Mouse (Mus musculus): Measurements from ENCODE around the gene Ap1m2. TPM values are rescaled to one million over a fixed set of nuclear protein-coding genes. Genes with fewer than 3 reads are reported as not detected.
A peak's percentile ranks its signal among the peaks of the same experiment; 100 is the strongest.
"Not testable (repeated sequence)": the region's sequence is repeated elsewhere in the genome, so short reads cannot be mapped to it uniquely, and the experiment has no call there.

The Ap1m2 gene
- total RNA-seq, 2 experiments from 2014 or later = 0.58 TPM; not detected in 1

DNA sequence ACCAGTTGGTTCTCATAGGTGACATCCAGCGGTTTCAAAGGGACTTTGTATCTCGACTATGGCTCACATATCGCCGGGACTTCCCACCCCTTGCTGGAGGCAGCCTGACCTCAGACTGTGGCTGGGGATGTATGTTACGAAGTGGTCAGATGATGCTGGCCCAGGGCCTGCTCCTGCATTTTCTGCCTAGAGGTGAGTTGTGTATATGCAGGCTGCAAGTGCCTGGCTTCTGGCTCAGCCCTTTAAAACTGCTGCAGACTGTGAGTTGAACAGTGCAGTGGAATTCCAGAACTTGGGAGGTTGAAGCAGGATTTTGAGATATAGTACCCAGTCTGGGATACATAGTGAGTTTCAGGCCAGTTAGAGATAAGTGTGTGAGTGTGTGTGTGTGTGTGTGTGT is 45.2 kb downstream of the Ap1m2 start:
- no peak for ATAC-seq (replicated peaks; ENCODE audit: low FRiP score, poor library complexity, severe bottlenecking)

DNA sequence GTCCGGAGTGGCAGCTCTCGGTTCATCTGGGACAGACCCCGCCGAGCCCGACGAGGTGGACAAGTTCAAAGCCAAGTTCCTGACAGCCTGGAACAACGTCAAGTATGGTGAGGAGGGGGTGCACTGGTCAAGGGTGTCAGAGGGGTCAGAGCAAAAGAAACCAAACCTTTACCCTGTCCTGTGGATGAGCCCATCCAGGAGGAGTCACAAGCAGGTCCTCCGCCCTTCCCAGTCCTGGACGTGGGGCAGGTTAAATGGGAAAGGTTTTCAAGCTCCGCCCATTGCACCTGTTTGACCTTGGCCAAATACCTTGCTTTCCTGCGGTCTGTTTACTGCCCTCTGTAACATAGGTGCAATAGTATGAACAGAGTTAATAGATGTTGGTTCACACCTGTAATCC is 46.5 kb downstream of the Ap1m2 start:
- peak; percentile 34 for ATAC-seq (replicated peaks; ENCODE audit: low FRiP score, poor library complexity, severe bottlenecking)

DNA sequence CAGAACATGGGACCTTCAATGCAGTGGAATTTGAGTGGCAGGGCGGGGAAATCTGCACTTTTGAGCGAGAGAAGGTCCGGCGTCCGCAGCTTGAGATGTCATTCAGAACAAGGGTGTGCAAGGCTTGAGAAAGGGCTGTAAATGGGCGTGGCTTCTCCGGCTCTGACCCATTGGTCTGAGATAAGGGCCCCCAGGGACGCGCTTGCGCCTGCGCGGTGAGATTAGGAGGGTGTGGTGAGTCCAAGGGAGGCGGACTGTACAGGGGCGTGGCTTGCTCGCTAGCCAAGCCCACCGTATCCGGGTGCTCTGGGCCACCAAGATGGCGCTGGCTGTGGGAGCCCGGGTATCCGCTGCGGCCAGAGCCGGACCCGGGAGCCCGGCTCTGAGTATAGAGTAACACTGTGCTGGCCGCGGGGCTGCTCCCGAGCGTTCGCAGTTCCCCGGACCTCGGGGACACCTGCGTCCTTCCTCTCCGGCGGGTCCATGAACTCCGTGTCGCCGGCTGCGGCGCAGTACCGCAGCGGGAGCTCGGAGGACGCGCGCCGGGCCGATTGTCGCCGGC is 47.1 kb downstream of the Ap1m2 start, which contains the start of gene Atg4d:
Atg4d (plus strand) TSS at position 294 of the 562 bp plus-strand sequence.
- peak; percentile 86 for ATAC-seq (replicated peaks; ENCODE audit: low FRiP score, poor library complexity, severe bottlenecking)

DNA sequence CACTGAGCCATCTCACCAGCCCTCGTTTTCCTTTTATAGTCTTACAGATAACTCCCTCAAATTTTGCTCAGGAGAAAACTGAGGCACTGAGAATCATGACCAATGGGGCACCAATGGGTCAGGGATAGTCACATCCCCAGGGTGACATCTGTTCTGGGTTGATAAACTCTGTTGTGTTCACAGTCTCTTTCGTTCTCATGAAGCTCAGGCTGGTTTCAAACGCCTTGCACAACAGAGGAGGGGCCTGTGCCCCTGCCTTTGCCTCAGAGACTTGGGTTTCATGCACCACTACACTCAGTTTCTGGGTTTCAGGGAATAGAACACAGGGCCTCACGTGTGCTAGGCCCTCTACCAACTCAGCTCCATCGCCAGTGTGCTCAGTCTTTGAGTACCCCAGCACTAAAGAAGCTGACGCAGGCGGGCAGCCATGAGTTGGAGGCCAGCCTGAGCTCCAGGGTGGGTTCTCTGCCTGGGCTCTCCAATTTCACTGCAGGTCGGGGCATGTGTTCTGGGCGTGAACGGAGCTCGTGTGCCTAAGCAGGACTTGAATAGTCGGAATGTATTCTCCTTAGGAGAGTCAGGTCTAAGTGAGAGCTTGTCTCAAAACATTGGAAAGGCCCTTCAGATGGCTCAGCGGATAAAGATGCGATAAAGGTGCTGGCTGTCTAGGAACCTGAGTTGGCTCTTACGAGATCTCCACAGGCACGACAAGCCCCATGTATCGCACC is 47.7 kb downstream of the Ap1m2 start:
- peak; percentile 66 for ATAC-seq (replicated peaks; ENCODE audit: low FRiP score, poor library complexity, severe bottlenecking)

DNA sequence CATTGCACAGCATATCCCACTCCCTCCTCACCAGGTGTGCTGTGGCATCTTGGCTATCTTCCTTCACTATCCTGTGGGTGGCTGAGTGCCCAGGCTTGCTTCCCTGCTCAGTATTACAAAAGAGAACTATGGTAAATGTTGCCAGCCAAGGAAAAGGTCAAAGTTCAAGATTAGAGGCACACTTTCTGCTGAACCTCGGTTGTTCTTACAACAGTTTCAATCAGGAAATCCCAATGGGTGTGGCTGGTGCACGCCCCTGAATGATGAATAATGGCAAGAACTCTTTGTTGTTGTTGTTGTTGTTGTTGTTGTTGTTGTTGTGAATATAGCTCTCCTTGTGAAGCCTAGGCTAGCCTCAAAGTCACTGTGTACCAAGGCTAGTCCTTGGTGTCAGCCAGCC is 50.3 kb downstream of the Ap1m2 start:
- ATAC-seq (replicated peaks; ENCODE audit: low FRiP score, poor library complexity, severe bottlenecking) = no peak

DNA sequence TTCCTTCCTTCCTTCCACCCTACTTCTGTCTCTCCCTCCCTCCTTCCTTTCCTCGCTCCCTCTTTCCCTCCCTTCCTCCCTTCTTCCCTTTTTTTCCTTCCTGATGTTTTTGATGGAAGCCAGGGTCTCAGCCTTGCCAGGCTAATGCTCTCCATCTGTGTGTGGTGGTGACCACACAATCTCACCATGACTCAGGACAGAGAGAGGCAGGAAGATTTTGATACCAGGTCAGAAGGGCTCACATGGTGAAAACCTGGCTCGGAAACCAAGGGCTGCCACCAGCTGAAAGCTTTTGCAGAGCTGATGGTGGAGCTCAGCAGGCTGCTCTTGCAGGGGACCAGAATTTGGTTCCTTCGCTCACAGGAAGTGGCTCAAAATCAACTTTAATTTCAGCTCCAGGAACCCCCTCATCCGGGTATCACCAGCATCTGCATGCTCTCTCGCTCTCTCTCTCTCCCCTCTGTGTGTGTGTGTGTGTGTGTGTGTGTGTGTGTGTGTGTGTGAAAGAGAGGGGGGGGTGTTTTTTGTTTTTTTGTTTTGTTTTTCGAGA is 51.6 kb downstream of the Ap1m2 start:
- ATAC-seq (replicated peaks; ENCODE audit: low FRiP score, poor library complexity, severe bottlenecking) = no peak

DNA sequence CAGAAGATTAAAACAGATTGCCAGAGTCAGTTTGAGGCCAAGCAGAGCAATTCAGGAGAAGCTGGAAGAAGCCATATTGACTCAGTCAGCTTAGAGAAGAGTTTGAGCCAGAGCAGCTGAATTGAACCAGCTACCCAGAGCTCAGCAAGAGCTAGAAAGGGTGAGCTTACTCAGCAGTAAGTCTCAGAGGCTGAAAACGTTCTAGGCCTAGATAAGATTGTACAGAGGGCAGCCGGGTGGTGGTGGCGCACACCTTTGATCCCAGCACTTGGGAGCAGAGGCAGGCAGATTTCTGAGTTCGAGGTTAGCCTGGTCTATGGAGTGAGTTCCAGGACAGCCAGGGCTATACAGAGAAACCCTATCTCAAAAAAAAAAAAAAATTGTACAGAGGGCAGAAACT is 55.8 kb downstream of the Ap1m2 start:
- not testable (repeated sequence) for ATAC-seq (replicated peaks; ENCODE audit: low FRiP score, poor library complexity, severe bottlenecking)

DNA sequence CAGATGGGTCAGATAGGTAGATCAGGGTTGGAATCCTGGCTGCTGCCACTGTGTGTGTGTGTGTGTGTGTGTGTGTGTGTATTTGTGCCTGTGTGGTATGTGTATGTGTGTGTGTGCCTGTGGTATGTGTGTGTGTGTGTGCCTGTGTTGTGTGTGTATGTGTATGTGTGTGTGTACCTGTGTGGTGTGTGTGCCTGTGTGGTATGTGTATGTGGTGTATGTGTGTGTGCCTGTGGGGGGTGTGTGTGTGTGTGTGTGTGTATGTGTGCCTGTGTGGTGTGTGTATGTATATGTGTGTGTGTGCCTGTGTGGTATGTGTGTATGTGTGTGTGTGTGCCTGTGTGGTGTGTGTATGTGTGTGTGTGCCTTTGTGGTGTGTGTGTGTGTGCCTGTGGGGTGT is 57.4 kb downstream of the Ap1m2 start:
- ATAC-seq (replicated peaks; ENCODE audit: low FRiP score, poor library complexity, severe bottlenecking) = no peak

DNA sequence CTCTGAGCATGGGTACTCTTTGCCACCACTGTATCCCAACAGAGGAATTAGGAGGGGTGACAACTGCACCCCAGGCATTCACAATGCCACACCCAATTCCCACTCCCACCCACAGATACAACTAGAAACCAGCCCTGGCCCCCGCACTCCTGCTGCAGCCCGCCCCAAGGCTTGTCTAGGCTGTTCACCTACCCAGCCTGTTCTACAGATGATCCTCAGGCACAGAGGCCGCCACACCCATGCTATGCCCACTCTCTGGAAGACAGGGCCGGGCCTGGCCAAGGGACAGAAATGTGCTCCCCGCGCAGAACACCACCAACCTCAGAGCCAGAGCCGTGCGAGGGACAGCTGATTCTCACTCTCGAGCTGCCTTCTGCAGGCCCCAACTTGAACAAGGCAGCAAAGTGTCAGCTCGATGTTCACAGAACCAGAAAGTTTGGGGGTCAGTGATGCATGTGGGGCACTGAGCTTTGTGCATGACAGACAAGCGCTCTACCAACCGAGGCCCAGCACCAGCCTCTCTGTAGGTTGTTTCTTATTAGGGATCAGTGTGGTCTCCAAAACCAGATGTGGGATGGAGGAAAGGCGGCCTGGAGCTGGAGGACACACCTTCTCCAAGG is 60.9 kb downstream of the Ap1m2 start:
- no peak for ATAC-seq (replicated peaks; ENCODE audit: low FRiP score, poor library complexity, severe bottlenecking)

DNA sequence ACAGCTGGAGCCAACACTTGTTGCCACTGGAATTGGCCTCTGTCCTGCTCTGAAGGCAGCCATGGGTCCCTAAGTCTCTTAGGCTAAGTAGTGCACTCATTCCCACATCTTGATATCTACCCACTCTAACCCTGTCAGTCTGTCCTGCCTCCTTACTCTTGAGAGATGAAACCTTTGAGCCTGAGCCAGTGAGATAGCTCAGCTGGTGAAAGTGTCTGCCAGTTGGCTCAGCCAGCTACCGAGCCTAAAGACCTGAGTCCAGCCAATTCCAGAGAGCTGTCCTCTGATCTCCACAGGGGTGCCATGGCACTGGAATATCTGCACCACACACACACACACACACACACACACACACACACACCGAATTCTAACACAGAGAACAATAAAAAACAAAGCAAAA is 61.6 kb downstream of the Ap1m2 start:
- ATAC-seq (replicated peaks; ENCODE audit: low FRiP score, poor library complexity, severe bottlenecking) = no peak

DNA sequence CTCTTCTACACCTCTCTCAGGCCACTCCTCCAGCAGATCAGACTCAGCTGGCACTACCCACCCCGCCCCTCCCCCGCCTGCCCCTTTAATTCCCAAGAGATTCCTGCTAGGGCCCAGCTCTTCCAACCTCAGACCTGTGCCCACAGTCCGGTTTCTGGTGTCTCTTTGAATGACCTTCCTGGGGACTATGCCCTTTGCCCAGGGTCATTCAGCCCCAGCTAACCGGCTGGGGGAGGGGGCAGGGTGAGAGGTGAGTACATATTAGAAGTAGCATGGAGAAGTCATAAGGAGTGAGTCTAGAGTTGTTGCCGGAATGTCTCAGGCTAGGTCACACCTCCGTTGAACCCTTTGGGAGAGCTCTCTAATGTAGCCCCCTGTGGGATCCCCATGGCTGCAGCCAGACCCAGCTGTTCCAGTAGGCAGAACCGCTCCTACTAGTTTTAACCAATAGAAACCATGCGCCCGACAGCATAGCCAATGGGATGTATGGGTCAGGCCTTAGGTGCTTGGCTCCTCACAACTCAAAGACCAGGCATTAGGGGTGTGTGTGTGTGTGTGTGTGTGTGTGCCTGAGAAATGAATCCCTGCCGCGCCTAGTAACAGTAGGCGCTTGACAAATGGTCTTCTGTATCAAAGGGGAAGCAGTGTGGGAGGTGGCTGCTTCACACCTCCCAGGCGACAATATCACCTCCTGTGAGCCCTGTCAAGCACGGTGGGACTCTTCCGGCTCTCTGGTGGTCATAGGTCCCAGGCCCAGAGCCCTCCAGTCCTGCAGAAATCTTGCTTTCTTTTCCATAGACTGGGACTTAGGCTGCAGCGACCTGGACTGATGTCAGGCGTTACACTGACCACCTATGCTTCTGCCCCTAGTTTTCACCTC is 62.3 kb downstream of the Ap1m2 start:
- no peak for ATAC-seq (replicated peaks; ENCODE audit: low FRiP score, poor library complexity, severe bottlenecking)

DNA sequence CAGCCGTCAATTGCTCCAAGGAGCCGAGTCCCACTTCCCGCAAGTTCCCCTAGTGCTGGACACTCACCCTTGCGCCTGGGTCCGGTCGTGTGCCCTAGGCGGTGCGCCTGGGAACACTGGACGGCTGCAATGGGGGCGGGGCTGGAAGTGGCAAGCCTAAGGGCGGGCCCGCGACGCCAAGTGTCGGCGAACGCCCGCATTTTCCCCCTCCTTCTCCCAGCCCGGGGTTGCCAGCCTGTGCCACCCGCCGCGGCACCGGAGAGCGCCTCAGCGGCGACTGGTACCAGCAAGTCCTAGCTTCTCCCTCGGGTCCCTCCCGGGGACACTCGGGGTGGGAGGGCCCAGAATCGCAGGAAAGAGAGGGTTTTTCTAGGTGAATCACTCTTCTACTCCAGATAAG is 63.8 kb downstream of the Ap1m2 start, which contains the start of gene S1pr5:
S1pr5 (minus strand) TSS at position 118 of the 400 bp plus-strand sequence.
- ATAC-seq (replicated peaks; ENCODE audit: low FRiP score, poor library complexity, severe bottlenecking) = no peak

DNA sequence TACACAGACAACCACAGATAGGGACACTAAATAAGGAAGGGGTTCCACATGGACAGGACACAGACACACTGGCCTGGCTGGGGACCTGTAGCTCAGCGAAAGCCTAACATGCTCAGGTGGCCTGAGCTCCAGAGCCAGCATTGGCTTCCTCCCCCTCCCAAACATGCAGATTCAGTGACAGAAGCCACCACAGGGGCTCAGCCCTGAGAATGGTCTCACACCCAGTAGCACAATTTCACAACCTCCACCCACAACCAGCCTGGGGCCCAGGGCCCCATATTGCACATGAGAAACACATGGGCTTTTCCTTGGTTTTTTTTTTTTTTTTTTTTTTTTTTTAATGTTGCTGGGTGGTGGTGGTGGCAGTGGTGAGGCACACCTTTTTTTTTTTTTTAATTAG is 65.8 kb downstream of the Ap1m2 start:
- no peak for ATAC-seq (replicated peaks; ENCODE audit: low FRiP score, poor library complexity, severe bottlenecking)

DNA sequence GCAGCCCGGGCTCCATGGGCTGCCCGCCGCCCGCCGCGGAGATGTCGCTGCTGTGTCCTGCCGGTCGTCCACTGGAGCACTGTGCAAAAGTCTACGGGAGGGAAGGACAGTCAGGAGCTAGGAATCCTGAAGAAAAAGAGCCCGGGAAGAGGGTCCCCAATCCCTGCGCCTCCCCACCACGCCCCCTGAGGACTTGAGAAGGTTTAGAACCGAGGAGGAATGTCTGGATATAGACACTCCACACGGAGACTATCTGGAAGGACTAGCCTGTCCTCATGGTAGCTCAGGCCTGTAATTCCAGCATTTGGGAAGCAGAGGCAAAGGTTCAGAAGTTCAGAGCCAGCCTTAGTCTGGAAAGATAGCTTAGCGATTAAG is 67.0 kb downstream of the Ap1m2 start:
- ATAC-seq (replicated peaks; ENCODE audit: low FRiP score, poor library complexity, severe bottlenecking) = no peak

DNA sequence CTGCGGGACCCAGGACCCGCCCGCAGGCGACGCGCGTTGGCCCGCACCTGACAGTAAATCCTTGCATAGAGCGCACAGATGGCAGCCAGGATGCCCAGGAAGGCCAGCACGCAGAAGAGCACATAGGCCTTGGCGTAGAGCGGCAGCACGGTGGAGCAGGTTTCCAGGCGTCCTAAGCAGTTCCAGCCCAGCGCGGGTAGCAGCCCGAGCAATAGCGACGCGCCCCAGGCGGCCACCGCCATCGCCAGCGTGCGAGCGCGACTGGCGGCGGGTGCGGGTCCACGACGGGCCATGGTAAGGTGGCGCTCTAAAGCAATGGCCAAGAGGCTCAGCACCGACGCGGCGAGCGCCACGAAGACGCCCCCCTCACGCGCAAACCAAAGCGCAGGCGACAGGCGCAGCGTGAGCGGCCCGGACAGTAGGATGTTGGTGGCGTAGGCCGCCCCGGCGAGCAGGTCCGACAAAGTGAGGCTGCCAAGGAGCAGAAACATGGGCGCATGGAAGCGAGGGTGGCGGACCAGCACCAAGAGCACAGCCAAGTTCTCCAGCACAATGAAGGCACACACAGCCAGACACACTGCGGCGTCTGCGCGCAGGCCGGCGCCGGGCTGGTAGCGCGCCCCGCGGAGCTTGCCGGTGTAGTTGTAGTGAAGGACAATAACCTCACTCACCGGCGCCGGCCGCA is 67.6 kb downstream of the Ap1m2 start:
- ATAC-seq (replicated peaks; ENCODE audit: low FRiP score, poor library complexity, severe bottlenecking) = no peak

Other genes with a start within 250 kb of the Ap1m2 start
- gene Zglp1, start 245.2 kb downstream of the Ap1m2 start, total RNA-seq (2015; ENCODE audit: low replicate concordance) = not detected in 2 replicates
- not detected in 2 replicates for gene Zglp1, start 245.2 kb downstream of the Ap1m2 start, total RNA-seq (2017; ENCODE audit: low replicate concordance)
- gene Gm49373, start 239.2 kb downstream of the Ap1m2 start, total RNA-seq (2015; ENCODE audit: low replicate concordance) = 2.3 TPM in 1 of 2 replicates, not detected in the other
- not detected in 2 replicates for gene Gm49373, start 239.2 kb downstream of the Ap1m2 start, total RNA-seq (2017; ENCODE audit: low replicate concordance)
- 8.4 TPM in 1 of 2 replicates, not detected in the other for gene Fdx1l, start 238.7 kb downstream of the Ap1m2 start, total RNA-seq (2015; ENCODE audit: low replicate concordance)
- gene Fdx1l, start 238.7 kb downstream of the Ap1m2 start, total RNA-seq (2017; ENCODE audit: low replicate concordance) = 1.4 and 13.7 TPM in 2 replicates
- gene Gm38431, start 220.3 kb downstream of the Ap1m2 start, total RNA-seq (2015; ENCODE audit: low replicate concordance) = 19.4 and 20.9 TPM in 2 replicates
- 1.8 and 3.6 TPM in 2 replicates for gene Gm38431, start 220.3 kb downstream of the Ap1m2 start, total RNA-seq (2017; ENCODE audit: low replicate concordance)
- 4.0 and 11.7 TPM in 2 replicates for gene Raver1, start 220.3 kb downstream of the Ap1m2 start, total RNA-seq (2015; ENCODE audit: low replicate concordance)
- 3.8 and 7.8 TPM in 2 replicates for gene Raver1, start 220.3 kb downstream of the Ap1m2 start, total RNA-seq (2017; ENCODE audit: low replicate concordance)
- 2.7 and 4.2 TPM in 2 replicates for gene Tyk2, start 181.1 kb downstream of the Ap1m2 start, total RNA-seq (2015; ENCODE audit: low replicate concordance)
- 3.3 and 5.3 TPM in 2 replicates for gene Tyk2, start 181.1 kb downstream of the Ap1m2 start, total RNA-seq (2017; ENCODE audit: low replicate concordance)
- gene Cdc37, start 162.4 kb downstream of the Ap1m2 start, total RNA-seq (2015; ENCODE audit: low replicate concordance) = 21.9 and 29.8 TPM in 2 replicates
- 35.5 and 75.3 TPM in 2 replicates for gene Cdc37, start 162.4 kb downstream of the Ap1m2 start, total RNA-seq (2017; ENCODE audit: low replicate concordance)
- 2.5 and 2.7 TPM in 2 replicates for gene Pde4a, start 146.6 kb downstream of the Ap1m2 start, total RNA-seq (2015; ENCODE audit: low replicate concordance)
- gene Pde4a, start 146.6 kb downstream of the Ap1m2 start, total RNA-seq (2017; ENCODE audit: low replicate concordance) = 0.77 and 1.1 TPM in 2 replicates
- gene Keap1, start 73.0 kb downstream of the Ap1m2 start, total RNA-seq (2015; ENCODE audit: low replicate concordance) = 4.6 and 6.9 TPM in 2 replicates
- gene Keap1, start 73.0 kb downstream of the Ap1m2 start, total RNA-seq (2017; ENCODE audit: low replicate concordance) = 6.8 and 8.9 TPM in 2 replicates
- 1.7 TPM in 1 of 2 replicates, not detected in the other for gene S1pr5, start 63.9 kb downstream of the Ap1m2 start, total RNA-seq (2015; ENCODE audit: low replicate concordance)
- 1.1 and 3.2 TPM in 2 replicates for gene S1pr5, start 63.9 kb downstream of the Ap1m2 start, total RNA-seq (2017; ENCODE audit: low replicate concordance)
- 11.9 TPM in 2 replicates for gene Atg4d, start 47.0 kb downstream of the Ap1m2 start, total RNA-seq (2015; ENCODE audit: low replicate concordance)
- 31.9 and 59.8 TPM in 2 replicates for gene Atg4d, start 47.0 kb downstream of the Ap1m2 start, total RNA-seq (2017; ENCODE audit: low replicate concordance)
- gene Kri1, start 24.4 kb downstream of the Ap1m2 start, total RNA-seq (2015; ENCODE audit: low replicate concordance) = 14.0 and 26.7 TPM in 2 replicates
- 16.7 and 22.3 TPM in 2 replicates for gene Kri1, start 24.4 kb downstream of the Ap1m2 start, total RNA-seq (2017; ENCODE audit: low replicate concordance)
- gene Cdkn2d, start 20.9 kb downstream of the Ap1m2 start, total RNA-seq (2015; ENCODE audit: low replicate concordance) = 29.4 and 40.1 TPM in 2 replicates
- gene Cdkn2d, start 20.9 kb downstream of the Ap1m2 start, total RNA-seq (2017; ENCODE audit: low replicate concordance) = 15.9 and 25.5 TPM in 2 replicates
- 10.6 and 17.1 TPM in 2 replicates for gene Slc44a2, start 8.4 kb upstream of the Ap1m2 start, total RNA-seq (2015; ENCODE audit: low replicate concordance)
- 11.7 and 14.5 TPM in 2 replicates for gene Slc44a2, start 8.4 kb upstream of the Ap1m2 start, total RNA-seq (2017; ENCODE audit: low replicate concordance)
- gene Ilf3, start 55.5 kb upstream of the Ap1m2 start, total RNA-seq (2015; ENCODE audit: low replicate concordance) = 12.5 and 15.2 TPM in 2 replicates
- 14.2 and 16.5 TPM in 2 replicates for gene Ilf3, start 55.5 kb upstream of the Ap1m2 start, total RNA-seq (2017; ENCODE audit: low replicate concordance)
- 1.7 and 8.8 TPM in 2 replicates for gene Qtrt1, start 99.5 kb upstream of the Ap1m2 start, total RNA-seq (2015; ENCODE audit: low replicate concordance)
- 1.4 and 5.1 TPM in 2 replicates for gene Qtrt1, start 99.5 kb upstream of the Ap1m2 start, total RNA-seq (2017; ENCODE audit: low replicate concordance)
- 40.5 and 46.4 TPM in 2 replicates for gene Dnm2, start 112.6 kb upstream of the Ap1m2 start, total RNA-seq (2015; ENCODE audit: low replicate concordance)
- gene Dnm2, start 112.6 kb upstream of the Ap1m2 start, total RNA-seq (2017; ENCODE audit: low replicate concordance) = 72.2 and 100 TPM in 2 replicates
- 2.1 and 3.6 TPM in 2 replicates for gene Tmed1, start 197.9 kb upstream of the Ap1m2 start, total RNA-seq (2015; ENCODE audit: low replicate concordance)
- 0.85 and 5.9 TPM in 2 replicates for gene Tmed1, start 197.9 kb upstream of the Ap1m2 start, total RNA-seq (2017; ENCODE audit: low replicate concordance)
- gene AB124611, start 213.8 kb upstream of the Ap1m2 start, total RNA-seq (2015; ENCODE audit: low replicate concordance) = 37.3 and 39.5 TPM in 2 replicates
- 39.3 and 42.3 TPM in 2 replicates for gene AB124611, start 213.8 kb upstream of the Ap1m2 start, total RNA-seq (2017; ENCODE audit: low replicate concordance)
- gene Carm1, start 234.6 kb upstream of the Ap1m2 start, total RNA-seq (2015; ENCODE audit: low replicate concordance) = 35.7 and 90.5 TPM in 2 replicates
- gene Carm1, start 234.6 kb upstream of the Ap1m2 start, total RNA-seq (2017; ENCODE audit: low replicate concordance) = 51.5 and 54.9 TPM in 2 replicates

Measured in erythroblast, adult 5-6 weeks (primary cell).